Mouse (Mus musculus): ENCODE results near the gene Inpp4a.

The Inpp4a gene

DNA sequence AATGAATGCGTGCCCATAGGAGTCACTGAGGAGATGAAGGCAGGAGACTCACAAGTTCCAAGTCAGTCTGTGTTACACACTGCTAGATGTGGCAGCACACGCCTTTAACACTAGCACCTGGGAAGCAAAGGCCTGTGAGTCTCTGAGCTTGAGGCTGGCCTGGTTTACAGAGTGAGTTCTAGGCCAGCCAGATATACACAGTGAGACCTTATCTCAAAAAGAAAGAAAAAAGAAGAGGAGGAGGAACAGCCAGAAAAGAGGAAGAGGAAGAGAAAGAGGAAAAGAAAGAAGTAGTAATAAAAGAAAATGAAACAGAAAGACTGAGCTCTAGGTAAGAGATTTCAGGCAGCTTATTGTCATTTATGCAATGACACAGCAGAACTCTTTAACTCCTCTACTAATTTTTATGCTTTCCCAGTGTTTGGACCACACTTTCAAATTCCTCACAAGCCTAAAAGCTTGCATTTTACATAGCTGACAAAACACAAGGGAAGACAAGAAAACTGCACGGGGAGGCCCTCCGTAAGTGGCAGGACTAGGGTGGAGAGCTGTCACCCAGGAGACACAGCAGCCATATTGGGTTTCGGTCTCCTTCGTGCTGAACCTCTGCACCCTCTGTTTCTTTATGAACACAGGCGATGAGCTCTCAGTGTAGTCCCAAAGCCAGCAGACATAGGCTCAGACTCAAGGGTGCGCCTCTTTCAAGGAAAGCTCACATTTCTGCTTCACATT, 127.6 kb downstream of the Inpp4a start:
- no peak for DNase-seq

DNA sequence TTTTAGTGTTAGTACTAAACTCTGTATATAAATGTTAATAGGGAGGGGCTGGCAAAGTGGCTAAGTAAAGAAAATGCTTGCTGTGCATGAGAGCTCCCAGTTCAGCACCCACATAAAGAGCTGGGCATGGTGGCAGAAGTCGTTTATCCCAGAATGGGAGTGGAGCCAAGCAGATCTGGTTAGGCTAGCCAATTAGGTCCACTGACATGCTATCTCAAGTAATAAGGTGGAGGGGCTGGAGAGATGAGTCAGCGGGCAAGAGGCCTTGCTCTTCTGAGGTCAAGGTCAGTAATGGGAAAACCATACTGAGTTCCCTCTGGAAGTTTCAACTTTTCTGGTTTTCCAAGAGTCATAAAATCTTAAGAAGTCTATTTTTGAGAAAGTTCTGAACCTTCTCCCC, 129.2 kb downstream of the Inpp4a start:
- peak; percentile 24 for DNase-seq

DNA sequence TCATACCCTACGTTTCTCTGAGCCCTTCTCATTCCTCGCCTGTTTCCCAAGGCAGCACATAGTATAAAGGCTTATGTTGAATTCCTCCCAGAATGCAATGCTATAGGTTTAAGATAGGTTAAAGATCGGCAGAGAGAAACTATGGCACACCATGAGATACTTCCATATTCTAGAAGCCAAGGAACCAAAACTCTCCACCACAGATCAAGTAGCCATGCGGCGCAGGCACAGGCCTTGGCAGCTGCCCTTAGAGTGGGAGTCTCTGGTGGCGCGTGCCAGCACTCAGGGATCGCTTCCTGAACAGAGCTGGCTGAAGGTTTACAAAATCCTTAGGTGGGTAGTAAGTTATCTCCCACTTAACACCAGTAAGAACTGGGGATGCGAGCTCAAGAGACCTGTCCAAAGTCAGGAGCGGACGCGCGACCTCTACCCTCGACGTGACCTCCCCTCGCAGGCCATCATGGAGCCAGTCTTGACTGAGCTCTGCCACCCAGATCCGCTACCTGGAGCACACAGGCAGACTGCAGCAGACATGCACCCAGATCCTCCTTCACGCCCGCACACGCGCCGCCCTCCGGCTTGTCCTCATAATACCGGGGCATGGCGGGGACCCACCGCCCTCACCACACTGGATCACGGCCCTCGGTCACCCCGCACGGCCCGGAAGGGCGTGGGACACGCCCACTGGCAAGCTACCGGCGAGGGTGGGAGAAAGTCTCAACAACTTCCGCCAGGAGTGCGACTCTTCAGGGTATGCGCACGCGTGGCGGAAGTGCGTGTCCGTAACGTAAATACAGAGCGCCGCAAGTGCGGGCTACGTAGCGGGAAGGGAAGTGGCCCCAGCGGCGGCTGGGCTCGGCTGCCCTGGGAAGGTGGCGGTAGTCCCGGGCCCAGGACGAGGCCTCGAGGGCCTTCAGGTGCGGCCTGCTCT, 130.0 kb downstream of the Inpp4a start, which contains the start of the genes Coa5 and Unc50:
TSS of gene Coa5 (minus strand) at position 738 of the 931 bp plus-strand sequence.
TSS of gene Unc50 (plus strand) at position 774 of the 931 bp plus-strand sequence.
- DNase-seq, result peak; percentile 94

DNA sequence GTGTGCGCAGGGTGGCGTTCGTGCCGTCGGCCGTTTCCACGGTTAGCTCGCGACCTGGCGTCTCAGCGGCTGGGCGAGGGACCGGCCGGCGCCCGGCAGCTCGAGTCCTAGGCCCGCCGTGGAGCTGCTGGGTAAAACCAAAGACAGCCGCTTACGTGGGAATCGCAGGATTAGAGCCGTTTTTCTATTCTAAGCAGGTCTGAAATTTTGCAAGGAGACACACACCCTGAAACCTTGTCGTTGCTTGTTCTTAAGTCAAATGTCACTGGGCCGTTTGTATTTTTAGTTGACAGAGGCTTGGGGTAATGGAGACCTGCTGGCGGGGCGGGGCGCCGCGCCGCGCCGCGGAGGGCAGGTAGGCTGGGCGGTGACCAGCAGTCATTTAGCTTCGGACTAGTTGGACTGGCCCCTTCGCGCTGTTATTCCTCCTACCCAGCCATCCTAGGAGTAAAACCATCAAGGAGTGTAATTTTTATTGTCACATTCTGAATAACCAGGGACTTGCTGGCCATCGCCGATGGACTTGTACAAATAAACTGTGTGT, 130.7 kb downstream of the Inpp4a start:
- DNase-seq, result peak; percentile 59

DNA sequence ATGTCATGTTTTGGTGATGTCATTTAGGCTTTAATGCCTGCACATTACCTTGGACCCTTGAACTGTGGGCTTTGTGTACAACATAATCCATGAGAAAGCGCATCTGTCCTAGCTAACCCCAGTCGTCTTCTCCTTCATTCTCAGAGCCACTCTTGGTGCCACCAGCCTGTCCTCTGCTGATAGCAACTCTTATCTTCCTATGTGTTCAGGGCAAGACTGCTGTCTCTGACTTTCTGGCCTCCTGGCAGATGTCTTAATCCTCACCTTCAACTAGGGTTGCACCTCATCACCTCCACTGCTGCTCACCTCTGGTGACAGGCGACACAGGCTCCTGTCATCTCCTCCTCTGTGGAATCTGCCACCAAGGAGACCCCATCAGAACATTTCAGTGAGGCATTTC, 136.8 kb downstream of the Inpp4a start:
- peak; percentile 60 for DNase-seq

DNA sequence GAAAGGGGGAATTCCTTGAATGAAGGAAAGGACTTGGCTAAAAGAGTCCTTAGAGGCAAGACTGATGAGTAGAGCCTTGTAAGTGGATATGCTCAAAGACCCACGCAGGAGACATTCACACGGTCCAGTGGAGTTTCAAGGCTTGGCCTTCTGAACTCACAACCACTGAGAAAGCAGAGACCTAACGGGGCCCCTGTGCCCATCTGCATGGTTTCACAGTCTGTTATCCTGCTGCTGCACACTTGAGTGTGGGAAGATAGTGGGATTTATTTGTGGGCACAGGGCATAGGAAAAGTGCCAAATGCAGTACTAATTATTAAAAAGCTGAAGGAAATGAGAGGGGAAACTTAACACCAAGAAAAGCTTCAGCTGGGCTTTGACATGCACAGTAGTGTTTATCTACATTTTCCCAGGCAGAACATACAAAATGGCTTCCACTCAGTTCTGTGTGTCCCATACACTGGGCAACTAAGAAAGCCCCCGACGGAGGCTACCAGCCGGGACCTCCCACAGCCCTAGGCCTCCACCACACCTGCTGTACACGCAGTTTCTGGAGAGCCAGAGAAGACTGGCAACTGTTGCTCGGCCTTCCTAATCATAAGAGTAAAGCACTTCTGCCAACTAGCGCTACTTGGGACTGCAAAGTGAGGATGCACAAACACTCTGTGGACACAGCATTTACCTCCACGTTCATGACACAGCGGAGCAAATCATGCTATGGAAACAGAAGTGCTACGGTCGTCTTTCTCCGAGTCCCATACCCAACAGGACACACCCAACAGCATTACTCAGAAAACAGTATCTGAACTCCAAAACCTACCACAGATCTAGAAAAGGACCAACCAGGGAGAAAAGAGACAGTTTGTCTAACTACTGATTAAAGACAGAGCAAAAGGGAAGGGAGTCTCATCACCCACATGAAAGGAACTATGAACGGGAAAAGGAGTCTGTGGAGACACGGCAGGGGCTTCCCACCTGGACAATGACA, 143.5 kb downstream of the Inpp4a start:
- no peak for DNase-seq

DNA sequence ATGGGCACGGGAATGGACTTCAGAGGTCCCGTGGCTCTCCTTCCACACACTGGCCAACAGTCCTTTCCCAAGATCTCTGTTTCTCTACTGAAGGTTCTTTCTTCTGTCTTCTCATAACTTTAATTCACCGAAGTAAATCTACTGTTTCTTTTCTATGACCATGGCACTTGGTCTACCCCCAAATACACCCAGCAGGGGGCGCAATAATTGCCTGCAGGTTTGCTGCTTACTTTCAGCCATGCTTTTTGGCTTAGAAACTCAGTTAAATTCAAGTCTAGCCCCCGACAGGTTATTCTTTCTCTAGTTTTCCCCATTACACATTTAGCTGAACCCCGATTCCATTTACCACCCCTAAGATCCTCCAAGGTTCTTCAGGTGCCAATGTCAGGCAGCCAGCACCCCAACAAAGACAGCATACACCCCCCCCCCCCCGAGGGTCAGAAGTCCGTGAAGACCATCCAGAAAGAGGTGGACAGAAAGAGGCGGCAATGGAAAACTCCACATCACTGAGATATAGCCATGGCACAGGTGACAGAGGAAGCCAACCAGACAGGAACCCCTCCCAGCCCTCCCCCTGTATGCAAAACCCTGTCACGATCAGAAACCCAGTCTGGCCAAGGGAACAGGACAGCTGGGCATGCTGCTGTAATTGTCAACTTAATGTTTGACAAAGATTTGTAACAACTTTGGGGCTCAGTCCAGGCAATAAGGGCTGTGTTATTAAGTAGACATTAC, 148.9 kb downstream of the Inpp4a start:
- peak; percentile 69 for DNase-seq

DNA sequence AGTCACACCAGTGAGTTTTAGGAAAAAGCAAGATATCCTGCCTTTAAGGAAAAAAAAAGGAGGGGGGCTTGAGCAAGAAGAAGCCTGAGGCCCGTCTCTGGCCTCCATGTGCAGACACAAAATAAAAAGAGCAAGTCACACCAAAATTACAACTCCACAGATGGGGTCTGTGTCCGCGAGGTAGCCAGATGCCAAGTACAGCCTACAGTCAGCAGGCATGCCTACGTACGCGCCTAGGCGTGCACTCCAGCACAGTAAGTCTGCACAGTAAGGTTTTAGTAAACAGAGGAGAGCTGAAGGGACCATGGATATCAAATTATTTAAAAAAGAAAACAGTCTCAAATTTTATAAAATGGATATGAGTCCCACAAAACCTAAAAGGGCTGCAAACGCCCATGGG, 151.6 kb downstream of the Inpp4a start:
- DNase-seq, result no peak

DNA sequence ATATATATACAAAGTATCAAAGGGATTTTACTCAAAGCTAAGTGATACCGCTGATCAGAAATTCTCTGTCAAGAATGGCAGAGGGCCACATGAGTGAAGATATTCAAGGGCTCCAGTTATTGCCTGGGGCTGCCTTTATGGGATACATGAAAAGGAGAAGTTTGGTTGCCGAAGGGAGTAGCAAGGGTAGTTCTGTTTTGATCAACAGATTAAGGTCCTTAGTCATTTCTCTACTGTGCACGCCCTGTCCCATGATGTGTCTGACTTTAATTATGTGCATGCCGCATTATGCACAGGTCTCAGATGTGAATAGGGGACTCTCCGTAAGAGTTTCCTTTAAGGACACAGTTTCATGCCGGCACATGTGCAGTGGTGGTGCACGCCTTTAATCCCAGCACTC, 157.9 kb downstream of the Inpp4a start:
- no peak for DNase-seq
